Mouse (Mus musculus) thymus, adult 2 months (tissue): ENCODE data around the gene Rpsa.

Experiments
- CTCF ChIP-seq: fragments of 200-500 bp; IDR thresholded peaks from 2 replicates; pipeline ENCODE4 v1.5.1; 2012; ENCODE audit warnings: mild to moderate bottlenecking, control low read depth, low read length, moderate library complexity, borderline replicate concordance; ENCODE audit not compliant: control insufficient read depth, poor library complexity, insufficient read depth; ENCODE audit errors: extremely low read depth
- POLR2A ChIP-seq: fragments of 200-500 bp; IDR thresholded peaks from 2 replicates; pipeline ENCODE4 v1.6.1; 2012; ENCODE audit warnings: mild to moderate bottlenecking, low read length, control low read depth, moderate library complexity; ENCODE audit not compliant: control insufficient read depth, poor library complexity, insufficient read depth; ENCODE audit errors: extremely low read depth

- TF ChIP-seq CTCF, result no peak
- no peak for TF ChIP-seq POLR2A
Observed at GRCm38 (mm10) chr9:120129276-120129675, 1.8 kb downstream of the Rpsa start.
